Comparison of ENCODE assay signal across 16 mouse cellular contexts in the genomic region with DNA sequence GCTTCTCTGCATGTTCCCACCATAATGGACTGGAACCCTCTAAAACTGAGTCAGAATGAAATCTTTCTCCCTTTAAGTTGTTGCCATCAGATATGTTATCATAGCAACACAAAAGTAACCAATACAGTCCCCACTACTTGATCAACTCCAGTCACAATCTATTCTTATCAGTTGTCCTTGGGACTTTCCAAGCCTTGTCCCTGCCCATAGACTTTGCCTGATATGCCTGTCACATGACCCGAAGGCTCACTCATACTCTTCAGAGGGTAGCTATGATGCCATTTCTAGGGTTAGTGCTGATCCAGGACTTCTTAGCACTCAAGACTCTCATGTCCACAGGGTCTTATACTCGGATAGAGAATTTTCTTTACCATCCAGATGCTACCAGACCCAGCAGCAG.
"Had no signal": no experiment of that assay in that cellular context is flagged by ENCODE, and none has a peak within 500 bp of the region (broad histone marks: within the 10 kb centered on the region; RNA-seq: fewer than 3 reads in every experiment).

No protein-coding gene starts in this region.

- H3K27ac ChIP-seq: neural tube, embryonic 12.5 days; neural tube, embryonic 13.5 days; neural tube, embryonic 15.5 days; stomach, embryonic 15.5 days; stomach, postnatal 0 days had no signal

- H3K4me3 ChIP-seq: neural tube, embryonic 12.5 days; neural tube, embryonic 13.5 days; neural tube, embryonic 15.5 days; stomach, embryonic 15.5 days had no signal

- H3K9me3 ChIP-seq: neural tube, embryonic 12.5 days; neural tube, embryonic 13.5 days; neural tube, embryonic 15.5 days; stomach, embryonic 15.5 days had no signal

- H3K4me1 ChIP-seq: neural tube, embryonic 12.5 days; neural tube, embryonic 15.5 days; stomach, embryonic 15.5 days had no signal

- H3K9ac ChIP-seq: neural tube, embryonic 12.5 days; neural tube, embryonic 13.5 days; neural tube, embryonic 15.5 days; stomach, embryonic 15.5 days had no signal

- DNase-seq: retina, postnatal 1 day; right cerebral cortex, adult 18-20 months; right cerebral cortex, postnatal 14 days; right cerebral cortex, postnatal 4 days; spleen, adult 18-20 months; thymus, adult 18-20 months; thymus, adult 2 months; thymus, postnatal 14 days; thymus, postnatal 25 days; thymus, postnatal 36 days; thymus, postnatal 4 days had no signal

- H3K36me3 ChIP-seq: neural tube, embryonic 12.5 days; neural tube, embryonic 13.5 days; neural tube, embryonic 15.5 days; stomach, embryonic 15.5 days had no signal

- H3K27me3 ChIP-seq: neural tube, embryonic 12.5 days; neural tube, embryonic 13.5 days; neural tube, embryonic 15.5 days; stomach, embryonic 15.5 days had no signal

- H3K4me2 ChIP-seq: neural tube, embryonic 12.5 days; neural tube, embryonic 13.5 days; neural tube, embryonic 15.5 days; stomach, embryonic 15.5 days had no signal
